Mouse (Mus musculus): ENCODE measurements around the gene Tmem120b. TPM values are rescaled to one million over a fixed set of nuclear protein-coding genes. Genes with fewer than 3 reads are reported as not detected.

Tmem120b gene
- polyA plus RNA-seq, 1 experiment from 2014 or later = 14.9 TPM

DNA sequence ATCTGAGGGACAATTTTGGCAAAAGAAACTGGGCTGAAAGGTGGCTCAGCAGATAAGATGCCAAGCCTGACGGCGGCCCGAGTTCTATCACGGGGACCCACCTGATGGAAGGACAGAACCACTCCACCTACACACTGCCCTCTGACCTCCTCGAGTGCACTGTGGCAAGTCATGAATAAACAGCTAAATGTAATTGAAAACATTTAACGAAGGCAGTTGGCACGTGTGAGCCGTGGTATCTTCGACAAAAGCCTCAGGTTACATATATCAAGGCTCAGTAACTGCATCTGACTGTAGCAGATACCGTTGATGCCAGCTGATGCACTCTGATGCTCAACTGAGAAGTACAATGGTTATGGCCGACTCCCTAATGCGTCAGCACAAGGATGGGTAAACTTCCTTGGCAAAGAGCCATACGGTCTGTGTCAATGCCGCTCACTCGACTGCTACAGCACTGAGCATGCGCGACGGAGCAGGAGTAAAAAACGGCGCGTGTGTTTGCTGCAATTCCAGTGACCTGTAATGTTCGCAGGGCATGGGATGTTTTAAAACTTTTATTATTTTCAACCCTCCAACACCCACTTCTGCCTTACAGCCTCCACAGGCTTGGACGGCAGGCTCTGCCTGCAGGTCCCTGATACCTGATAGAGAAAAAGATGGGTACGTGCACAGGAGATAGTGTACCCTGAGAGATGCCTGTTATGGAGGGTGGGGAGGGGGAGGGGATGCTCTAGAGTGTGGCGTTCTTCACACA is 26.2 kb downstream of the Tmem120b start:
- no peak for ATAC-seq (replicated peaks; ENCODE audit: extremely low read depth, insufficient read depth, low FRiP score)
- H3K9ac ChIP-seq (ENCODE audit: low read length) = no peak overlapping the region
- H3K4me1 ChIP-seq (ENCODE audit: control insufficient read depth, insufficient read depth, low read length) = no peaks in the 10 kb centered on the region
- no peak overlapping the region for H3K27ac ChIP-seq (ENCODE audit: low read length)
- 80% methylated on average over 25 of the region's 25 CpGs for WGBS
- H3K4me3 ChIP-seq (ENCODE audit: low read length) = no peak overlapping the region
- H3K4me2 ChIP-seq (ENCODE audit: low read depth, low read length) = no peak overlapping the region
- H3K36me3 ChIP-seq (ENCODE audit: control insufficient read depth, insufficient read depth) = no peaks in the 10 kb centered on the region
- H3K27me3 ChIP-seq (ENCODE audit: control insufficient read depth, insufficient read depth, low read length) = no peaks in the 10 kb centered on the region
- H3K9me3 ChIP-seq (replicated peaks; ENCODE audit: control insufficient read depth, low read length) = no peaks in the 10 kb centered on the region

DNA sequence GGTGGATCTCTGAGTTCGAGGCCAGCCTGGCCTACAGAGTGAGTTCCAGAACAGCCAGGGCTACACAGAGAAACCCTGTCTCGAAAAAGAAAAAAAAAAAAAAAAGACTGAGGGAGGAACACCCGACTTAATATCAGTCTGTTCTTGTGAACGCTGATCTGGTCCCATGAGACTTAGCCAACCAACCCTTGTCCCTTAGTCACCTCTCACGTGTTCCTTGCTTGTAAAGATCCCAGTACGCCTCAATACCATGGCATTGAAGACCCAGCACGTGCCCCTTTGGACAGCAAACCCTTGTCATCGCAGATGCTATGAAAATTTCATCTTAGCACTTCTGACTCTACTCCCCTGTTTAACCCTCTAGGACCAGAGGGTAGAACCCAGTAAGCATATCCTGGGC is 28.1 kb downstream of the Tmem120b start:
- Histone ChIP-seq H3K9me3 (replicated peaks; ENCODE audit: control insufficient read depth, low read length) (no peaks in the 10 kb centered on the region), H3K36me3 (ENCODE audit: control insufficient read depth, insufficient read depth) (no peaks in the 10 kb centered on the region), H3K4me1 (ENCODE audit: control insufficient read depth, insufficient read depth, low read length) (no peaks in the 10 kb centered on the region), H3K27me3 (ENCODE audit: control insufficient read depth, insufficient read depth, low read length) (no peaks in the 10 kb centered on the region), H3K4me2 (ENCODE audit: low read depth, low read length) (no peak overlapping the region), H3K9ac (ENCODE audit: low read length) (no peak overlapping the region), H3K4me3 (ENCODE audit: low read length) (no peak overlapping the region), H3K27ac (ENCODE audit: low read length) (no peak overlapping the region)
- 85% methylated on average over 8 of the region's 8 CpGs for WGBS
- ATAC-seq (replicated peaks; ENCODE audit: extremely low read depth, insufficient read depth, low FRiP score) = no peak

DNA sequence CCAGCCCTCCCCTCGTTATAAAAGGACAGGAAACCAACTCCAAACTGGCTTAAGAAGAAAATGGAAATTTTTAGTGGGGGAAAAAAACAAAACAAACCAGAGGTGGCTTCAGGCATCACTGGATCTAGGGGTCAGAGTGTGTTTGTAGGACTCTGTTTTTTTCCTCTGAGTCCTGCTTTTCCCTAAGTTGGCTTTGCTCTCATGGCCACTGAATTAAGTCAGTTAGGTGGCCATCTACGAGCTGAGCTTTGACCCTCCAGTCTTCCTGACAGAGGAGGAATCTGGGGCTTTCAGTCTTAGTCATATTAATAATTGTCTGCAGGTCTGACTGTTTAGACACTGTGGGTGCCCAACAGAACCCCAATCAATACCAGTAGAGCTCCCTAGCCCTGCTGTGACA is 30.3 kb downstream of the Tmem120b start:
- H3K4me1 ChIP-seq (ENCODE audit: control insufficient read depth, insufficient read depth, low read length) = peaks cover 8% of the 10 kb centered on the region
- no peaks in the 10 kb centered on the region for H3K27me3 ChIP-seq (ENCODE audit: control insufficient read depth, insufficient read depth, low read length)
- H3K9ac ChIP-seq (ENCODE audit: low read length) = no peak overlapping the region
- H3K4me3 ChIP-seq (ENCODE audit: low read length) = no peak overlapping the region
- no peaks in the 10 kb centered on the region for H3K36me3 ChIP-seq (ENCODE audit: control insufficient read depth, insufficient read depth)
- no peak for ATAC-seq (replicated peaks; ENCODE audit: extremely low read depth, insufficient read depth, low FRiP score)
- H3K9me3 ChIP-seq (replicated peaks; ENCODE audit: control insufficient read depth, low read length) = no peaks in the 10 kb centered on the region
- 68% methylated on average over 2 of the region's 2 CpGs for WGBS
- no peak overlapping the region for H3K4me2 ChIP-seq (ENCODE audit: low read depth, low read length)
- no peak overlapping the region for H3K27ac ChIP-seq (ENCODE audit: low read length)

DNA sequence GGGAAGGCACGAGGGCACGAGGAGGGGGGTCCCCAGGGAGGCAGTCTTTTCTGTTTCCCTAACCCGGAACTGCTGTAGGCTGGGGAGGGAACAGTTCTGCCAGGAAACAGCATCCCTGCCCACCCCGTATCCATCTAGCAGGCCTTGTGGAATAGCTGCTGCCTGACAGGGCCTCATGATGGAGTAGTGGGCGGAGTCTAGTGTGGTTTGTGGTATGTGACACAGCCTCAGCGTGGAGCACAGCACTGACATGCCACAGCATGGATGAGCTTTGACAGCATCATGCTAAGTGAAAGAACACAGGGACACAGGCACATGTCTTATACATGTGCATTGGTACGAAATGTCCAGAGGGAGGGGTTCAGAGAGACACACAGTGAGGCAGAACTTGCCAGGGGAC is 34.2 kb downstream of the Tmem120b start:
- H3K4me1 ChIP-seq (ENCODE audit: control insufficient read depth, insufficient read depth, low read length) = peaks cover 23% of the 10 kb centered on the region
- ATAC-seq (replicated peaks; ENCODE audit: extremely low read depth, insufficient read depth, low FRiP score) = no peak
- no peaks in the 10 kb centered on the region for H3K27me3 ChIP-seq (ENCODE audit: control insufficient read depth, insufficient read depth, low read length)
- no peak overlapping the region for H3K9ac ChIP-seq (ENCODE audit: low read length)
- H3K27ac ChIP-seq (ENCODE audit: low read length) = no peak overlapping the region
- H3K36me3 ChIP-seq (ENCODE audit: control insufficient read depth, insufficient read depth) = no peaks in the 10 kb centered on the region
- H3K4me2 ChIP-seq (ENCODE audit: low read depth, low read length) = no peak overlapping the region
- WGBS = 51% methylated on average over 7 of the region's 7 CpGs
- H3K4me3 ChIP-seq (ENCODE audit: low read length) = no peak overlapping the region
- H3K9me3 ChIP-seq (replicated peaks; ENCODE audit: control insufficient read depth, low read length) = no peaks in the 10 kb centered on the region

DNA sequence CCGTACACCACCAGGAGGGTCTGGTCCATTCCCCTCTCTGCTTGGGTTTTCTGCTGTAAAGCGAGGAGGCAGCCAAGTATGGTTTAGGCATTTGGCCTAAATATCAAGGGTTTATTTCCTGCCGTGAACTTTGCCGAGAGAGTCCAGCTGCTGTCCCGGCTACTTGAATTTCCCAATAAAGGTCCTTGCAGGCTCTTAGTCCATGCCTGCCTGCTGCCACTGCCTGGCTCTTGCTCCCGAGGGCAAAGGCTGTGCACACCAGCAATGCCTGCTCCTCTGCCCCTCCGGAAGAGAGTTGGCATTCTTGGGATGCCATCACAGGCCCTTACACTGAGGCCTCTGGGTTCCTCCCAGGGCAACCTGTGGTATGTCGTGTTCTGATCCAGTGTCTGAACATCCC is 35.3 kb downstream of the Tmem120b start:
- WGBS = 44% methylated on average over 8 of the region's 8 CpGs
- no peaks in the 10 kb centered on the region for H3K27me3 ChIP-seq (ENCODE audit: control insufficient read depth, insufficient read depth, low read length)
- H3K4me1 ChIP-seq (ENCODE audit: control insufficient read depth, insufficient read depth, low read length) = peaks cover 23% of the 10 kb centered on the region
- H3K4me2 ChIP-seq (ENCODE audit: low read depth, low read length) = no peak overlapping the region
- peak overlapping the region; percentile 36; the same call in 1 of the 2 replicates for H3K27ac ChIP-seq (ENCODE audit: low read length)
- H3K4me3 ChIP-seq (ENCODE audit: low read length) = no peak overlapping the region
- no peak overlapping the region for H3K9ac ChIP-seq (ENCODE audit: low read length)
- no peaks in the 10 kb centered on the region for H3K9me3 ChIP-seq (replicated peaks; ENCODE audit: control insufficient read depth, low read length)
- no peaks in the 10 kb centered on the region for H3K36me3 ChIP-seq (ENCODE audit: control insufficient read depth, insufficient read depth)
- ATAC-seq (replicated peaks; ENCODE audit: extremely low read depth, insufficient read depth, low FRiP score) = no peak; the same call in 1 of the 2 replicates

DNA sequence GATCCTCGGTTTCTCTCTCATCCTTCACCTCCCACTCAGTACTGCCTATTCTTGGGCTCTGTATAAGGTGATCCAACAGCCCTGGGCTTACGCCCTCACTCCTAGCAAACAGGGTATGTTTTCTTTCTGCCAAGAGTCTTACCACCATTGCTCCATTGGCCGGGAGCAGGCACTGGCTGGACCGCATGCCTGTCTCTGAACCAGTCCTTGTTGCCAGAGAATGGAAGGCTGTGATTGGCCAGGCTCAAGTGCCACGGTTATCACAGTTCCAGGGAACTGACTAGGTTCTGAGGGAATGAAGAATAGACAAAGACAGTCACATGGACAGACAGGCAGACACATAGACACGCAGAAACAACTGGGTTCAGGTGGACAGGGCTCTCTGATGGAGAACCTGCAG is 36.6 kb downstream of the Tmem120b start:
- H3K27me3 ChIP-seq (ENCODE audit: control insufficient read depth, insufficient read depth, low read length) = no peaks in the 10 kb centered on the region
- H3K36me3 ChIP-seq (ENCODE audit: control insufficient read depth, insufficient read depth) = no peaks in the 10 kb centered on the region
- WGBS = 49% methylated on average over 6 of the region's 6 CpGs
- H3K27ac ChIP-seq (ENCODE audit: low read length) = 0 out of 2 replicates have a peak overlapping the region, but pooled peaks have one; percentile 21
- peaks cover 32% of the 10 kb centered on the region for H3K4me1 ChIP-seq (ENCODE audit: control insufficient read depth, insufficient read depth, low read length)
- H3K4me2 ChIP-seq (ENCODE audit: low read depth, low read length) = no peak overlapping the region
- peak; percentile 56 for ATAC-seq (replicated peaks; ENCODE audit: extremely low read depth, insufficient read depth, low FRiP score)
- no peaks in the 10 kb centered on the region for H3K9me3 ChIP-seq (replicated peaks; ENCODE audit: control insufficient read depth, low read length)
- H3K9ac ChIP-seq (ENCODE audit: low read length) = no peak overlapping the region
- no peak overlapping the region for H3K4me3 ChIP-seq (ENCODE audit: low read length)

DNA sequence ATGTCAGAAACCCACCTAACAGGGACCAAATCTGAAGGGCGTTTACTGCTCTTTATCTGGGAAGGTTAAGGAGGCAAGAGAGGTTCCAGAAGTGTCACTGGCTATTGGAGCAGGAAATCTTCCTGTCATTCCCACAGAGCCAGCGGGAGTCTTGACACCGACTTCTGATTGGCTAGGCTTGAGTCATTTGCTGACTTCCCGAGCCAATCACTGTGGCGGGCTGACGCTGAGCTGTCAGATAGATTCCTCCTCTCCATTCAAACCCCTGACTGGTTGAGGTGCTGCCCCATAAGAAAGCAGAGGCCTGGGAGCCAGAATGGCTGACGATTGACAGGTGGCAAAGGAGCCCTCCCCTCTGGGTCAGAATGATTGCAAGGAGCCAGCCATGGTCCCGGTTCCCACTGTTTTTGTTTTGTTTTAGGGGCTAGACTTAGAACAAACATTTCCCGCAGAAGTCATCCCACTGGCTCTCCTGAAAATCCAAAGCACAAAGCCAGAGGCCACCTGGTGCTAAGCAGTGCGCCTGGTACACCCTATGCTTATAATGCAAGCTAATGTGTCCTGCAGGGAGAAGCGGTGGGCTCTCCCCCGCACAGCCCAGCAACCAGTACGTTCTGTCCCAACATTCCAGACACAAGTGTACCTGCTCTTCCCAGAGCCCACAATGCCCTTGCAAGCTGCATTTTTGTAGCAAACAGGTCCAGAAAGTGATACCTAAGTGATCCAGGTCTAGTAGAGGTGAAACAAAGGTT is 41.4 kb downstream of the Tmem120b start:
- H3K4me1 ChIP-seq (ENCODE audit: control insufficient read depth, insufficient read depth, low read length) = peaks cover 17% of the 10 kb centered on the region
- no peaks in the 10 kb centered on the region for H3K9me3 ChIP-seq (replicated peaks; ENCODE audit: control insufficient read depth, low read length)
- no peaks in the 10 kb centered on the region for H3K27me3 ChIP-seq (ENCODE audit: control insufficient read depth, insufficient read depth, low read length)
- peak overlapping the region; percentile 54 for H3K4me2 ChIP-seq (ENCODE audit: low read depth, low read length)
- H3K4me3 ChIP-seq (ENCODE audit: low read length) = peak overlapping the region; percentile 23; the same call in 1 of the 2 replicates
- 37% methylated on average over 13 of the region's 13 CpGs for WGBS
- H3K9ac ChIP-seq (ENCODE audit: low read length) = peak overlapping the region; percentile 14; the same call in 1 of the 2 replicates
- ATAC-seq (replicated peaks; ENCODE audit: extremely low read depth, insufficient read depth, low FRiP score) = 0 out of 2 replicates have a peak, but pooled peaks have one; percentile 49
- no peak overlapping the region for H3K27ac ChIP-seq (ENCODE audit: low read length)
- H3K36me3 ChIP-seq (ENCODE audit: control insufficient read depth, insufficient read depth) = peaks cover 4% of the 10 kb centered on the region; the same call in 1 of the 2 replicates

DNA sequence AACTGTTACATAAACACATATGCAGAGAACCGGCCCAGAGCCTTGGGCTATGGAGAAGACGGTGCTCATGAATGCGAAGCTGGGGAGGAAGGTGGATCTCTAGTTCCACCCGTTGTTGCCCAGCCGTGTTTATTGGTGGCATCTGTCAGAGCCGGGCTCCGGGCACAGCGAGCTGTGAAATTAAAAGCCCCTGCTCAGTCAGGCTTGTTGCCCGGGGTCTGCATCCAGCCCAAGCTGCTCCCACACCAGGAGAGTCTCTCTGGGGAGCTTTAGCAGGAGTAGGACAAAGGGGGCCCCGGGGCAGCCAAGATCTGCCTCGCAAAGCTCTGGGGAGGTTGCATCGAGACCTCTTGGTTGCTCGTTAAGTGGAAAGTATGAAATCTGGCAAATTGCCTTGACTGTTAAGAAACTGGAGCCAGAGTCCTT is 42.1 kb downstream of the Tmem120b start:
- Histone ChIP-seq H3K4me2 (ENCODE audit: low read depth, low read length) (no peak overlapping the region), H3K27me3 (ENCODE audit: control insufficient read depth, insufficient read depth, low read length) (no peaks in the 10 kb centered on the region), H3K9ac (ENCODE audit: low read length) (no peak overlapping the region), H3K27ac (ENCODE audit: low read length) (no peak overlapping the region), H3K4me1 (ENCODE audit: control insufficient read depth, insufficient read depth, low read length) (peaks cover 11% of the 10 kb centered on the region), H3K36me3 (ENCODE audit: control insufficient read depth, insufficient read depth) (peaks cover 4% of the 10 kb centered on the region; the same call in 1 of the 2 replicates), H3K4me3 (ENCODE audit: low read length) (no peak overlapping the region), H3K9me3 (replicated peaks; ENCODE audit: control insufficient read depth, low read length) (no peaks in the 10 kb centered on the region)
- no peak for ATAC-seq (replicated peaks; ENCODE audit: extremely low read depth, insufficient read depth, low FRiP score)
- 77% methylated on average over 13 of the region's 13 CpGs for WGBS

DNA sequence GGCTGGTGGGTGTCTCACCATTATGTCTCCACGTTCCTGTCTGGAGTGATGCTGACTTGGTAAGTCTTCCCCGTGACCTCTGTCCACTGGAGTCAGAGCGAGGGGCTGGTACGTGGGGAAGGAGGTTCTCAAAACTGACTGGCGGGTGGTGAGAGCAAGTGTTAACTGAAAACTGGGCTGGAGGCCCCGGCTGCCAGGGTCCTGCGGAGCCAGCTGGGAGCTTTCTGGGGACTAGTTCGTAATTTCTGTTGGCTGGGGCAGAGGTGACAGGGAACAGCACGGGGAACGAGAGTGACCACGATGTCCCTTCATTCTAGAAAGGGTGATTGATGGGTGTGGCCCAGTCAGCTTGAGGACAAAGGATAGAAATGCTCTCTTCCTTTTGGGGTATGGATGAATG is 45.9 kb downstream of the Tmem120b start:
- H3K4me2 ChIP-seq (ENCODE audit: low read depth, low read length) = no peak overlapping the region
- H3K4me1 ChIP-seq (ENCODE audit: control insufficient read depth, insufficient read depth, low read length) = peaks cover 9% of the 10 kb centered on the region
- no peak overlapping the region for H3K27ac ChIP-seq (ENCODE audit: low read length)
- H3K9me3 ChIP-seq (replicated peaks; ENCODE audit: control insufficient read depth, low read length) = no peaks in the 10 kb centered on the region
- WGBS = 72% methylated on average over 11 of the region's 11 CpGs
- ATAC-seq (replicated peaks; ENCODE audit: extremely low read depth, insufficient read depth, low FRiP score) = no peak
- H3K9ac ChIP-seq (ENCODE audit: low read length) = no peak overlapping the region
- no peak overlapping the region for H3K4me3 ChIP-seq (ENCODE audit: low read length)
- no peaks in the 10 kb centered on the region for H3K27me3 ChIP-seq (ENCODE audit: control insufficient read depth, insufficient read depth, low read length)
- peaks cover 4% of the 10 kb centered on the region; the same call in 1 of the 2 replicates for H3K36me3 ChIP-seq (ENCODE audit: control insufficient read depth, insufficient read depth)

Data from heart, embryonic 16.5 days (tissue).